Mouse (Mus musculus) kidney, adult 2 months (tissue): Measurements from ENCODE around the gene Pemt. TPM values are rescaled to one million over a fixed set of nuclear protein-coding genes. Genes with fewer than 3 reads are reported as not detected.
A peak's percentile ranks its signal among the peaks of the same experiment; 100 is the strongest.

Source experiments
- DNase-seq: peaks from one replicate; pipeline ENCODE4 v3.0.0; 2021
- H3K27ac ChIP-seq: fragments of 200-500 bp; 2 replicates; pipeline ENCODE4 v1.5.1; 2012; ENCODE audit warnings: low read depth, low read length, control low read depth, inconsistent platforms; ENCODE audit not compliant: insufficient read depth
- H3K27me3 ChIP-seq: fragments of 200-500 bp; replicated peaks from 2 replicates; pipeline ENCODE4 v1.6.1; 2012; ENCODE audit warnings: mild to moderate bottlenecking, moderate library complexity, low read length, inconsistent platforms; ENCODE audit not compliant: control insufficient read depth, insufficient read depth
- H3K36me3 ChIP-seq: fragments of 200-500 bp; 2 replicates; pipeline ENCODE4 v1.6.1; 2012; ENCODE audit warnings: mild to moderate bottlenecking, moderate library complexity, low read length, inconsistent platforms; ENCODE audit not compliant: control insufficient read depth, insufficient read depth
- H3K4me1 ChIP-seq: fragments of 200-500 bp; 2 replicates; pipeline ENCODE4 v1.6.1; 2011; ENCODE audit warnings: low read length; ENCODE audit not compliant: control insufficient read depth, insufficient read depth
- H3K4me3 ChIP-seq: fragments of 200-500 bp; 2 replicates; pipeline ENCODE4 v1.5.1; 2011; ENCODE audit warnings: mild to moderate bottlenecking, low read depth, low read length, control low read depth; ENCODE audit not compliant: insufficient read depth
- CTCF ChIP-seq: fragments of 200-500 bp; conservative IDR thresholded peaks from 2 replicates; pipeline ENCODE4 v1.5.1; 2011; ENCODE audit warnings: low read depth, mild to moderate bottlenecking, control low read depth, low read length, moderate library complexity, mixed read lengths; ENCODE audit not compliant: insufficient read depth, insufficient read length
- POLR2A ChIP-seq: fragments of 200-500 bp; IDR thresholded peaks from one replicate; pipeline ENCODE4 v1.6.1; 2011; ENCODE audit warnings: low read depth, low read length, control low read depth
- WGBS: fragments of 180-500 bp; shearing (Covaris S2); methylation state at CpG from one replicate; pipeline ENCODE4 v1.1.7; 2018; 5-methylcytosine and 5-hydroxymethylcytosine counted together
- polyA plus RNA-seq: library from polyadenylated mRNA; depleted of rRNA; stranded (reverse); fragments of >200 nt; gene quantifications from 2 replicates; pipeline ENCODE4 v1.2.3, GENCODE M21; 2012

The Pemt gene
- polyA plus RNA-seq, 1 experiment: 7.1 TPM

GRCm38 (mm10) chr11:60070599-60070998 lies 24.3 kb upstream of the Pemt start:
- DNase-seq: peak; percentile 51
- Histone ChIP-seq H3K36me3 (no peaks in the 10 kb centered on the region), H3K4me1 (no peaks in the 10 kb centered on the region), H3K27ac (no peak overlapping the region), H3K4me3 (no peak overlapping the region), H3K27me3 (no peaks in the 10 kb centered on the region)
- WGBS: 35% methylated on average over 8 of the region's 8 CpGs
- TF ChIP-seq POLR2A: no peak
- peak; percentile 72 for TF ChIP-seq CTCF

DNA sequence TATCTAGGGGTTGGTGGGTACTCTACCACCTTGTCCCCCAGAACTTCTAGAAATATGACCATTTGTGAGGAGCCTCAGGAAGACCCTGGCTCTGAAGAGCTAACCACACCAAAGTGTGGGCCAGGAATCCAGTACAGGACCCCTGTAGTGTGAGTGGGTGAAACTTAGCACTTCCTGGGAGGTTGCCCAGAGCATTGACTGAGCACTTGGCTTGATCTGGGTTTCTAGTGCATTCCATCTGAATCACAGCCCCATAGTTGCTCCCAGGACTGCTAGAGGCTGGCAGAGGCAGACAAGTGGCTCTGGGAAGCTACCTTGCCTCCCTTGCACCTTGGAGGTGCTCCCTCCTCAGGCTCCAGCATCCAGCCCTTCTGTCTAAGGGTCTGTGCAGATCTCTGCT lies 22.3 kb upstream of the Pemt start:
- H3K27ac ChIP-seq: no peak overlapping the region
- no peaks in the 10 kb centered on the region for H3K27me3 ChIP-seq
- no peak for DNase-seq

GRCm38 (mm10) chr11:60067646-60068045 lies 21.4 kb upstream of the Pemt start:
- Histone ChIP-seq H3K27ac (no peak overlapping the region), H3K4me3 (no peak overlapping the region), H3K4me1 (no peaks in the 10 kb centered on the region), H3K27me3 (no peaks in the 10 kb centered on the region), H3K36me3 (no peaks in the 10 kb centered on the region)
- TF ChIP-seq POLR2A: no peak
- no peak for TF ChIP-seq CTCF
- 91% methylated on average over 4 of the region's 4 CpGs for WGBS
- no peak for DNase-seq

More for the DNA sequence above, 22.3 kb upstream of the Pemt start:
- no peak for TF ChIP-seq POLR2A
- TF ChIP-seq CTCF: no peak
- H3K4me3 ChIP-seq: no peak overlapping the region
- no peaks in the 10 kb centered on the region for H3K36me3 ChIP-seq
- no peaks in the 10 kb centered on the region for H3K4me1 ChIP-seq

GRCm38 (mm10) chr11:60065267-60065666 lies 19.0 kb upstream of the Pemt start:
- Histone ChIP-seq H3K27ac (no peak overlapping the region), H3K4me3 (no peak overlapping the region), H3K27me3 (no peaks in the 10 kb centered on the region), H3K36me3 (no peaks in the 10 kb centered on the region), H3K4me1 (no peaks in the 10 kb centered on the region)
- no peak for DNase-seq
- 48% methylated on average over 1 of the region's 1 CpGs for WGBS
- TF ChIP-seq CTCF: no peak
- no peak for TF ChIP-seq POLR2A

DNA sequence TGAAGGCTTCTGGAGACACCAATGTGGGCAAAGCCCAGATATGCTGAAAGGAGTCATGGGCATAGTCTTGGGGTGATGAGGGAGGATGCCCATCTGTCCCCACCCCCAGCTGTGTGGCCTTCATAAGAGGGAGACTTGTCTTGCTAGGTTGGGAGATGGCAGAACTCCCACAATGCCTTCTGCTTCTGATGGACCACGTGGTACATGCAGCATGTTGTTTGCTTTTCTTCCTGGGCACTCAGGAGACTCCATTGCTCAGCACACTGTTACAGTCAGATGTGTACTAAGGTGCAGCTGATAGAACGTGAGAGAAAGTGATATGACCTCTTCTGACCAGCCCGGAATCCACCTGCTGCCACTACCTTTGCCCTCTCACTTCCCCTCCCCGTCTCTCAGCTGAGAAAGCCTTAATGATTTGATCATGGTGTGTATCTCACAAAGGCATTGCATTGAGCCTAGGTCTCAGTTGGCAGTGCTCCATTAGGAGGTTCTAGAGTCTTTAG lies 15.3 kb upstream of the Pemt start:
- H3K27me3 ChIP-seq: no peaks in the 10 kb centered on the region
- H3K4me3 ChIP-seq: no peak overlapping the region
- TF ChIP-seq POLR2A: no peak
- TF ChIP-seq CTCF: no peak
- H3K36me3 ChIP-seq: no peaks in the 10 kb centered on the region
- no peak for DNase-seq
- WGBS: 65% methylated on average over 4 of the region's 4 CpGs
- no peaks in the 10 kb centered on the region for H3K4me1 ChIP-seq
- no peak overlapping the region for H3K27ac ChIP-seq

- DNase-seq: no peak
- 97% methylated on average over 2 of the region's 2 CpGs for WGBS
- no peaks in the 10 kb centered on the region for H3K36me3 ChIP-seq
- TF ChIP-seq CTCF: no peak
- TF ChIP-seq POLR2A: no peak
- H3K27ac ChIP-seq: no peak overlapping the region
- H3K4me3 ChIP-seq: no peak overlapping the region
- H3K27me3 ChIP-seq: no peaks in the 10 kb centered on the region
- no peaks in the 10 kb centered on the region for H3K4me1 ChIP-seq
Measured at GRCm38 (mm10) chr11:60060026-60060425, 13.7 kb upstream of the Pemt start.

DNA sequence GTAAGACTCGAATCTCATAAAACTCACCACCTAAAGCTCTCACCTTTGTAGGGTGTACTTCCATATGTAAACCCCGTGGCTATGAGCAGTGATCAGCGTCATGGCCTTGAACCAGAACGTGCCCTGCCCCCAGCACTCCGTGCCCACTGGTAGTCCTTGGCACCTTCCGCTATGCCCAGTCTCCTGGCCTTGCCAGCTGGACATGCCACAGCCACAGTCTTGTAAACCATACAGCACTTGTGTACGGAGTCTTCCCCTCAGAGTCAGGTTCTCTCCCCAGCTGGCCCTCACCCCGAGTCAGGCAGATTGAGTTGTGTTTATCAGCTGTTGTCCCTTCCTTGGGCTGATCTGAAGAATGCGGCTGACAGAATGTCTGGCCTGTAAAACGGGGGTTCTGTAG lies 12.2 kb upstream of the Pemt start:
- DNase-seq: no peak
- H3K27me3 ChIP-seq: no peaks in the 10 kb centered on the region
- H3K27ac ChIP-seq: no peak overlapping the region
- TF ChIP-seq CTCF: no peak
- no peak for TF ChIP-seq POLR2A
- H3K36me3 ChIP-seq: no peaks in the 10 kb centered on the region
- H3K4me1 ChIP-seq: no peaks in the 10 kb centered on the region
- WGBS: 81% methylated on average over 10 of the region's 10 CpGs
- H3K4me3 ChIP-seq: no peak overlapping the region

- Histone ChIP-seq H3K4me3 (no peak overlapping the region), H3K27ac (no peak overlapping the region), H3K36me3 (no peaks in the 10 kb centered on the region), H3K27me3 (no peaks in the 10 kb centered on the region), H3K4me1 (no peaks in the 10 kb centered on the region)
- WGBS: 67% methylated on average over 2 of the region's 2 CpGs
- TF ChIP-seq CTCF (no peak), POLR2A (no peak)
- DNase-seq: no peak
Measured at GRCm38 (mm10) chr11:60057987-60058386, 11.7 kb upstream of the Pemt start.
